Mouse (Mus musculus): ENCODE measurements around the gene Rbfox1.

The Rbfox1 gene

DNA sequence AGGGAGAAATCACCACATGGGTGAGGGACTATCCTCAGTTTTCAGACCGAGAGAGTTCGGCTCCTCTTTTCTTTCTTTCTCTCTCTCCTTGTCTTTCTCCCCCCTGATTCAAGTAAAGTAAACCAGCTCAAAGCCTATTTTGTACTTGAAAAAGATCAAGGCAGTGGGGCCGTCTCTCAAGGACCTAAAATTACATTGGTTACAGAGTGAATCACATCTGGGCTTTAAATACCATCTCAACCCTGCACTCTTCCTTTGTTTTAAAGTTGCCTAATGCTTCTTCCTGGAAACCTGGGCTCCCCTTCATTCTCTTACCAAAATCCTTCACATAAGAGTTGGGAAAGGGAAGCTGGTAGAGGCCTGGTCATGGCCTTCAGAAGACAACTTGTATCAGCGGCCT, 1267.2 kb downstream of the Rbfox1 start:
- no peak for DNase-seq (ENCODE audit: low spot score)

GRCm38 (mm10) chr16:7154671-7155070, 1269.5 kb downstream of the Rbfox1 start:
- no peak for DNase-seq (ENCODE audit: low spot score)

DNA sequence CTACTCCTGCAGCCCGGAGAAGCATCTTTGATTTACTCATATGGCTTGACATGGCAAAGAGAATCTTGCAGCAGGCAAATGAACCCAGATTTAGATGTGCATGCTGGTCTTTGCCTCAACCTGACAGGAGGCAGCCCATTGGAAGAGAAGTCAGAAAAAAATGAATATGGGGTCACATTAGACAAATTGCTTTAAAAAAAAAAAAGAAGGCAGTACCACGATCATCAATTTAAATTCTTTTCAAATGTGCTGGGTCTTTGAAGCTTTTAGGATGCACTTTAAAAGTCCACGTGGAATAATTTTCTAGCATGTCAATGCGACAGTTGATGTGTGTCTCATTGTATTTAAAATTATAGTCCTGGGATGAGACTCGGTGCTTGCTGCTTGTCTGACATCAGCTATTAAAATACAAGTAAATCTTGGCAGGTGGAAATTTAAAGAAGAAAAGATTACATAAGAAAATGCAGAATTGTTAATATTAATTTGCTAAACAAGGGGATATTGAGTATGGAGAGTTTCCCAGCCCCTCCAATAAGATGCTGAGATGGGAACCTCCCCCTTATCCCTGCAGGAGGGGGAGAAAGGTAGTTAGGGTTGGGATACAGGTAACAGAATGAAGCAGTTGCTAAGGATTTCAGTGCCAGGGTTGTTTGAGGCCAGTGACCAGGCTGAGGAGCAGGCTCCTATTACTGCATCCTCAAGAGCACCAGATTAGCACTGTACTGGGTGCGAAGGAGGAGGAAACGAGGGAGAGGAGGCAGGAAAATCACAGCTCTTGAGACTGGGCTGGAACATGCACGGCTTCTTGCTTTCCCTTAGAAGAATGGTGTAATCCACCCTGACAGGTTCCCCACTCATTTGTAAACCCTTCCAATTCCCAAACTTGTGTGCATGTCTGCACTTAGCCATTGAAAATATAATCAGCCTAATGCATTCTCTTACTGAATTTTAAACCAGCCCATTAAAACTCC, 1274.0 kb downstream of the Rbfox1 start:
- DNase-seq (ENCODE audit: low spot score), result no peak

- DNase-seq (ENCODE audit: low spot score), result no peak
Measured at GRCm38 (mm10) chr16:7159827-7160217, 1274.7 kb downstream of the Rbfox1 start.

DNA sequence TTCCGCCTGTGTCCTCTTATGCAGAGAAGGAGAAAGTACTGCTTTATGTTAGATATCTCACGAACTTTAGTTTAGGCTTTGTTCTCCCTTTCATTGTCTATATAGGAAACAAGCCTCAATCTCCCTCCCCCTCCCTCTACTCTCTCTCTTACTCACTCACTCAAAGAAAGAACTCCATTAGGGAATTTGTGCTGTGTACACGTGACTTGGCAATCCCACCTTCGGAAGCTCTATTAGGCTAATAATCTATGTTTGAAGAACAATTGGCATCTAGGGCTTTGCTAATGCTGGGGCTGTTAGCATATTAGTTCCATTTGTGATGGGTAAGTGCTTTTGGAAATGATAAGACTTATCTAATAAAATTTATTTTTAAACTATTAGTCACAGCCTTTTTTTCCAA, 1277.0 kb downstream of the Rbfox1 start:
- DNase-seq (ENCODE audit: low spot score), result no peak

- no peak for DNase-seq (ENCODE audit: low spot score)
Measured at GRCm38 (mm10) chr16:7163688-7164087, 1278.5 kb downstream of the Rbfox1 start.

- DNase-seq (ENCODE audit: low spot score), result no peak
Measured at GRCm38 (mm10) chr16:7164153-7164737, 1279.1 kb downstream of the Rbfox1 start.

GRCm38 (mm10) chr16:7175960-7176359, 1290.8 kb downstream of the Rbfox1 start:
- DNase-seq (ENCODE audit: low spot score), result no peak

DNA sequence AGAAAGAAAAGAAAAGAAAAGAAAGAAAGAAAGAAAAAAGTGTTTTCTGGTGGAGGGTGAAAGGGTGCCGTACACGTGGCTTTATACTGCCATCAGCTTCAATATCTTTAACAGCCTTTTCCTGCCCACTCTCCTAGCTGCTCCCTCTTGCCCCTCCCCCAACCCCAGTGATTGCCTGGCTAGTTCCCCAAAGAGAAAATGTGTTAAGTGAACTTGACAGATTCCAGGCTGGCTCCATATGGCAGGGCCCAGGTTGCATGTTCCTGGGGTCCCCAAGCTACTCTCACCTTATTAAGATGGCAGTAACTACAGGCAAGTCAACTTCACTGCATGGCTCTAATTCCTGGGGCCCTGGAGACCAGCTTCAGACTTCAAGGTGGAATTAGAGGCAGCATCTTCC, 1302.6 kb downstream of the Rbfox1 start:
- no peak for DNase-seq (ENCODE audit: low spot score)

GRCm38 (mm10) chr16:7193535-7193934, 1308.4 kb downstream of the Rbfox1 start:
- DNase-seq (ENCODE audit: low spot score), result no peak

DNA sequence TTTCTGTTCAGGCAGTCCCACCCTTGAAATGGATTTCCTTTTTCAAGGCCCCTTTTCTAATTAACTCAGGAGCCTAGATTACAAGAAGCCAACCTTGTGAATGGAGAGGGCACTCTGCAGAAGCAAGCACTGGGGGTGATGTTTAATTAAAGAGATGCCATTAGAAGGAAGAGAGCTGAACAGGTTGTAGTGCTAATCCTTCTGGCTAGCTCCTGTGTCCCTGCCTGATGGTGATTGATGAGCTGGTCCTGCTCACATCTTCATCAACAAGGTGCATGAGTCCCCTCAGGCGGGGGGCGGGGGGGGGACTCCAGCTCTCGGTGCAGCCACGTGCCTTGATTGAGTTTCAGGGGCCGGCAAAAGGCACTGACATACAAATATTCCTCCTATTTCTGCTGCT, 1312.8 kb downstream of the Rbfox1 start:
- no peak for DNase-seq (ENCODE audit: low spot score)

- no peak for DNase-seq (ENCODE audit: low spot score)
Measured at GRCm38 (mm10) chr16:7200239-7200638, 1315.1 kb downstream of the Rbfox1 start.

GRCm38 (mm10) chr16:7201816-7202215, 1316.7 kb downstream of the Rbfox1 start:
- DNase-seq (ENCODE audit: low spot score), result no peak

DNA sequence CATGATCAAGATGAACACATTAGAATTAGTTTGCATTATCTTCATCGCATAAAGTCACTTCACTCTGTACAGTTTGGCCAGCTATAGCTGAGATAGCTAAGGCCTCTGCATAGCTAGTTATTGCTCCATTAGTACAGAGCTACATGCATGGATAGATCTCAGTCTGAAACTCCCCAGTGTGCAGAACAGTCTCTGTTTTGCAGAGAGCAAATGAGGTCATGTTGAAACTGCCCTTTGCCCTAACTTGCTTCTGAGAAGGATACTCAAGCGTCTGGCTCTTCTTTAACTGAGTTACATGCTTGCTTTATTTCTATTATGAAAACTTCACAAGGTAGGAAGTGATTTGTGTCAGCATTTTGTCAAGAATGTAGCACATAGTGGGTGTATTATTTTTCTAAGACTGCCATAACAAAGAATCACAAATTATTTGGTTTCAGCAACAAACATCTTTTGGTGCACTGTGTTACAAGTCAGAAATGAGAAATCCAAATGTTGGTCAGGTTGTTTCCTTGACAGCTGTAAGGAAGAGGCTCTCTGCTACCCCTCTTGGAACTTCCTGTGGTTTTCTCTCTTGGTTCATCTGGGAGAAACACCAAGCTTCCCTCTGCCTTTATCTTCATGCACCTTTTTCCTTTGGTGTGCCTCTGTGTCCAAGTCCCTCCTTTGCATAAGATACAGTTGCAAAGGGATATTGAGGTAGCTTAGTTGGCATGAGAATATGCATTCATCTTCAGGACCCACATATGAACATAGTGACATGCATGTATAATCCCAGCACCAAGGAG, 1321.2 kb downstream of the Rbfox1 start:
- no peak for DNase-seq (ENCODE audit: low spot score)

GRCm38 (mm10) chr16:7207599-7207998, 1322.4 kb downstream of the Rbfox1 start:
- DNase-seq (ENCODE audit: low spot score), result no peak

GRCm38 (mm10) chr16:7212756-7213155, 1327.6 kb downstream of the Rbfox1 start:
- no peak for DNase-seq (ENCODE audit: low spot score)

GRCm38 (mm10) chr16:7223265-7223664, 1338.1 kb downstream of the Rbfox1 start:
- no peak for DNase-seq (ENCODE audit: low spot score)

DNA sequence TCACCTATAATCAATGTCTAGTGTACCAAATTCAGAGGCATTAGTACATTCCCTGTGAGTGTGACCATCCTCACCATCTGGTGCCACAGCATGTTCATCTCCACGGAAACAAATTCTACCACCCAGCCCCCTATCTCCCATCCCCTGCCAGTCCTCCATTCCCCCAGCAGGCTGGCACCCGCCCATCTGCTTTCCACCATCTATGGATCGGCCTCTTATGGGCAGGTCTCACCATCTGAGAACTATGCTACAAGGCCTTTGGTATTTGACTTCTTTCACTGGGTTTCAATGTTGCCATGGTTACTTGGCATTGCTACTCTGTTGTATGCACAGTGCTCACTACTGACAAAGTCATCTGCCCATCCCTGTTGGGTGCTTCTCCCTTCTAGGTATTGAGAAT, 1340.8 kb downstream of the Rbfox1 start:
- DNase-seq (ENCODE audit: low spot score), result no peak

GRCm38 (mm10) chr16:7228246-7228645, 1343.1 kb downstream of the Rbfox1 start:
- DNase-seq (ENCODE audit: low spot score), result no peak

DNA sequence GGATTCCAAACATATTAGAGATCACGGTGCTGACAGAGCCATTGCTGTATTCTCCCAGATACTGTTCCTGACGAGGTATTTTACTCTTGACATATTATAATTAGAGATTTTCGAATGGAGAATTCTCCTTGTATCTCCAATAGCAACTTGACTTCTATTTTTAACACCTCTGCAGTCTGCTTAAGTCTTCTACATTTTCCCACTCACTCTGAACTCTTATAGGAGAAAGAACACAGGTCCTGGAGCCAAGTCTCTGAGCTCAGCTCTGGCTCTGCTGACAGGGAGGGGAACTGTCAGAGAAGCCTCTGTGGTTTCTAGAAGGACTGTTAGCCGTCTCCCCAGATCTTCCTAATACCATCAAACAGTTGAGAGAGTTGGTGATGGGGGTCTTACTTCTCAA, 1344.1 kb downstream of the Rbfox1 start:
- DNase-seq (ENCODE audit: low spot score), result no peak

GRCm38 (mm10) chr16:7241627-7242026, 1356.5 kb downstream of the Rbfox1 start:
- DNase-seq (ENCODE audit: low spot score), result no peak

- DNase-seq (ENCODE audit: low spot score), result no peak
Measured at GRCm38 (mm10) chr16:7242501-7242900, 1357.3 kb downstream of the Rbfox1 start.

DNA sequence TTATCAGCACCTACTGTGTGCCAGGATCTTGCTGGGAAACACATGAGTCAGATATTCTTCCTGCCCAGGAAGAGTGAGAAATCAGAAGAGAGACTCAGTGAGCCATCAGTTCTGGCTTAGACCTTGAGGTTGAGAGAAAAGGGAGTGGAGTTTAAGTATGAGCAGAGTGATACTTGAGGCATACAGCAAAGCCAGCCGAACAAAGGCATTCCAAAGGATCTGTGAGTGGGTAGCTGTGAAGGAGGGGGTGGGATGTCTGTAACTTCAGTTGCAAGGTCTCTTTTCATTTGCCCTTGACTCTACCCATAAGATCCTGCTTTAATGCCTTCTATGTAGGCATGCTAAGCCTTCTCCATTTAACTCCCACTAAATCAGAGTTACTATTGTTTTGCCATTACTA, 1359.2 kb downstream of the Rbfox1 start:
- no peak for DNase-seq (ENCODE audit: low spot score)
